Mouse (Mus musculus): ENCODE results near the gene Slc25a19.

The Slc25a19 gene

GRCm38 (mm10) chr11:115627705-115628464 is at the start of gene Slc25a19:
Gene Slc25a19 (minus strand): TSS chr11:115628295.
- peak; percentile 99 for DNase-seq

GRCm38 (mm10) chr11:115677511-115677910 is 49.4 kb upstream of the Slc25a19 start:
- DNase-seq, result no peak

- no peak for DNase-seq
Measured at GRCm38 (mm10) chr11:115676738-115677137, 48.6 kb upstream of the Slc25a19 start.

DNA sequence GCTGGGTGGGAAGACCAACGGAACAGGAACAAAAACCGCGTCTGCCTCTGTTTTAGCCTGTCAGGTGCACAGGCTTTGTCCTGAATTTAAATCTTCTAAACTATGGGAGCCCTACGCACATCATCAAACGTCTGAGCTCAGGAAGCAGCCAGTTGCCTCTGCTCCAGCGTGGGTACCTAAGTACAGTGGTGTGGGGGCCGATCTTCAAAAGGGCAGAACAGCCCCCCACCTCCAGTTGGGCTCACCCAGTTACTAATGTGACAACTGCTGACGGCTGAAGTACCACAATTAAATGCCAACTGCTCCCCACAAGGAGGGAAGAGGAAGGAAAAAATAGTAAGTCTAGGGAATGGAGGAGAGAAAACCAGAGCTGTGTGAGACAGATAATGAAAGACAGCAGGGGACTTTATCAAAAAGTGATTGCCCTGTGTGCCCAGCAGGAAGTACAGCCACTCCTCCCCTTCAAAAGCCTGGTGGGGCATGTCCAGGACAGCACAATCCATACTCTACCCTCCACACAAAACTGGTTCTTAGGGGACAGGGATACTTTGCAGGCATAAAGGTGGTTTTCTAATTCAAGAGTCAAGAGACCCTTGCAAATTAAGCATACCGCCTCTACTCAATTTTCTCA is 46.3 kb upstream of the Slc25a19 start:
- DNase-seq, result no peak

DNA sequence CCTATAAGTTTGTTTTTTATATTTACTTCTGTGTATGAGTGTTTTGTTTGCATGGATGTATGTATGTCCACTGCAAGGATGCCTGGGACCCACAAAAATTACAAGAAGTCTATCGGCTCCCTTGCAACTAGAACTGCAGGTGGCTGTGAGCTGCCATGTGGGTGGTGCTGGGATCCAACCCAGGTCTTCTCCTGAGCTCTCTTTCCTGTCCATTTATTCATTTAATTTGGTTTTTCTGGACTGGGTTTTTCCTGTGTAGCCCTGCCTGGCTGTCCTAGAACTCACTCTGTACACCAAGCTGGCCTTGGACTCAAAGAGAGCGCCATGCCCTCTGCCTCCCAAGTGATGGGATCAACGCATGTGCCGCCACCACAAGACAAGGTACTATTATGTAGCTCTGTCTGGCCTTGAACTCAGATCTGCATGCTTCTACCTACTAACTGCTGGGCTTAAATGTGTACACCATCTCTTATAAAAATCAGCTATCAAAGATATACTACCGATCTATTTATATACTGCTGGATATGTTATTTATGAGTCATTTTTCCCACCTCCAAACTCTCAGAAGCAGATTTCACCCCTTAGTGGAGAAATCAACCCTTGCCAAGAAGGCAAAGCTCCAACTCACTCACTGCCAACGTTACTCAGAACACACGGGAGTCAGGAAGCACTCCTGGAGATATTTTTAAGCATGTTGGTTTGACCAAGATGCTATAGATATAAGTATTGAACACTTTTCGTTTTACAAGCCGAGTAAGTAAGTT is 45.6 kb upstream of the Slc25a19 start:
- DNase-seq, result no peak

- no peak for DNase-seq
Measured at GRCm38 (mm10) chr11:115672226-115672987, 44.3 kb upstream of the Slc25a19 start.

DNA sequence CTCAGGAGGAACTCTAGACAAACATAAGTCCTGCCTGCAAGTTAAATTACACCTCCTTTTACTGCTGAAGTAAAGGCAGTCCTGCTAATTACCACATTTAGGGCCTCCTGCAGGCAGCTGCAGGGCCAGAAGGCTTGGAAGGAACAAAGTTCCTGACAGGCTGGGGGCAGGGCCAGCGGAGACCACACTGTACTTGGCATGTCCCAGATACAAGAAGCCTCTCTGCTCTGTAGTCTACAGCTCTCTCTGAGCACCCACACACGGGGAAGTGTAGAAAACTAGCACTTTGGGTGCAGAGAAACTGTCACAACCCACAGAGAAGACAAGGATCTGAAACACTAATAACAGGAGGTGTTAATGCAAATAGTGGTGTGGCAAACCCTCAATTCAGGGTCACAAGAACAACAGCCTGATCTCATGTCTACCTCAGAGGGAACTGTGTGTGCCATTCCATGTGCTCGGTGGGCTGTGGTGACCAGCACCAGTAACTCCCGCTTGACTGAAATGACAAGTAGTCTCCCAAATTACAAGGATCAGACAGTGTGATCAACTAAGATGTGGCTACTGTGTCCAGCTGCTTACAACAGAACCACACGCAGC is 42.5 kb upstream of the Slc25a19 start:
- DNase-seq, result peak; percentile 21

- DNase-seq, result no peak
Measured at GRCm38 (mm10) chr11:115663676-115664335, 35.7 kb upstream of the Slc25a19 start.

GRCm38 (mm10) chr11:115660376-115660775 is 32.3 kb upstream of the Slc25a19 start:
- no peak for DNase-seq

- no peak for DNase-seq
Measured at GRCm38 (mm10) chr11:115658521-115658920, 30.4 kb upstream of the Slc25a19 start.

GRCm38 (mm10) chr11:115654128-115654527 is 26.0 kb upstream of the Slc25a19 start:
- no peak for DNase-seq

DNA sequence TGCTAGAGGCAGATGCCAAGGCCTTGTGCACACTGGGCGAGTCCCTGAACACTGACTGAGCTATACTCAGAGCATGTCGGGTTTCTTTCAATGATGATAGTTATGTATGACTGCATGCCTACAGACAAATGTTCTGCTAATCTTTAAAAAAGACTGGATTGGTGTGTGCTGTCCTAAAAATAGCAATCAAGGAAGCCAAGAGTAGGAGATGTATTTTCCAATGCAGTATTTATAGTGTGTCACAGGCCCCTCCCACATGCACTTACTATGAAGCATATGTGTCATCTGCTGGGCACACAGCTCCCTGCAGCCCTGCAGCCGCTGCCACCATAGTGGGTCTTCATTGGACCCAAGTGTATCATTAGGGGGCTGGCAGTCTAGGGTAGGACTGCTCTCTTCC is 25.1 kb upstream of the Slc25a19 start:
- no peak for DNase-seq

- no peak for DNase-seq
Measured at GRCm38 (mm10) chr11:115651680-115652079, 23.6 kb upstream of the Slc25a19 start.

DNA sequence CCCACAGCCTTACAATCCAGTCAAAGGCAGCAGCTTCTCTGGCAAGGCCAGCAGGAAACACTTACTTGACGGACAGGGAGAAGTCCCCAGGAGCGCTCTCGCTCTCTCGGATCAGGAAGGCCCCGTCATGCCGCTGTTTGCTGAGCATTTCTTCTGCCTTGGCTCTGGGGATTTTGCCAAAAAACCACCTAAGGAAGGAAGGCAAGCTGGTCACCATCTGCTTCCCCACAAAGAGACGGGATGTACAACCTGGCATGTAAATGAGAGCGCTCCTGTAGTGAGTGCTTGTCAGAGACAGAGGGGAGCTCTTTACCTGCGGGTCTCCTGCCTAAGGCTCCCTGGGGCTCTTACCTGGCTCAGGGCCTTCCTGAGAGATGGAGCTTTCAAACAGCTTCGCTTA is 21.6 kb upstream of the Slc25a19 start:
- no peak for DNase-seq

- DNase-seq, result peak; percentile 77
Measured at GRCm38 (mm10) chr11:115647459-115647858, 19.4 kb upstream of the Slc25a19 start.

DNA sequence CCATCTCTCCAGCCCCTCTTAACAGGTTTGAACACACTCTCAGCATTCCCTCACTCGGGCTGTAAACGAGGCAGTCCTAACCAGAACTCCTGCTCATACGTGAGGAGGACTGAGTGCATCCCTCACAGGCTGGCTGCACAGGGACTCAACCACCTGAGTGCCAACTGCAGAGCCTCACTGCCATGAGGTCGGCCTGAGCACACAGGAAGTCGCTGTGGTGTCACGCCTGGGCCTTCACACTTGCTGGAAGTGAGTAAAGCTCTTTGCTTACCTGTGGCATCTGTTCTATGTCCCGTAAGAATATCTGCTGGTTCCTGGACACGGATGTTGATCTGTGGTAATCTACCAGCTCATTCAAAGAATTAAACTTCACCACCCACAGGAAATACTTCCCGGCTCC is 18.3 kb upstream of the Slc25a19 start:
- DNase-seq, result no peak

- peak; percentile 17 for DNase-seq
Measured at GRCm38 (mm10) chr11:115645498-115645897, 17.4 kb upstream of the Slc25a19 start.

GRCm38 (mm10) chr11:115644308-115644707 is 16.2 kb upstream of the Slc25a19 start:
- no peak for DNase-seq

GRCm38 (mm10) chr11:115643265-115643664 is 15.2 kb upstream of the Slc25a19 start:
- no peak for DNase-seq

DNA sequence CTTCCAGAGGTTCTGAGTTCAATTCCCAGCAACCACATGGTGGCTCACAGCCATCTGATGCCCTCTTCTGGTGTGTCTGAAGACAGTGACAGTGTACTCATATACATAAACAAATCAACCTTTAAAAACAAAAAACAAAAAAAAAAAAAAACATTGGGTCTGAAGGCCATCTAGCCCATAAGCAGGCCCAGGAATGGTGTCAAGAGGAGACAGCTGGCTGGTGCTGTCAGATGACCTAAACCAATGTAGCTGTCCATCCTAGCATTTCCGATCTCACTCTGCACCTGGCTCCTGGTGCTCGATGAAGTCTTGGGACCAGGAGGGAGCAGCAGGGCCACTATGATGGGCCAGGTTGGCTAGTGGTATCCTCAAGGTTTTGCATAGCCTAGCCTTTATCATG is 14.6 kb upstream of the Slc25a19 start:
- DNase-seq, result no peak

GRCm38 (mm10) chr11:115641664-115642036 is 13.6 kb upstream of the Slc25a19 start:
- no peak for DNase-seq

Measured in lung, postnatal 14 days (tissue).